Mouse (Mus musculus) cortical plate, adult 2 months (tissue): ENCODE data around the gene Igfbp4.

Experiments
- CTCF ChIP-seq: fragments of 200-500 bp; IDR thresholded peaks from 2 replicates; pipeline ENCODE4 v1.5.1; 2011; ENCODE audit warnings: mild to moderate bottlenecking, control low read depth, low read length; ENCODE audit not compliant: insufficient read depth; ENCODE audit errors: extremely low read depth
- POLR2A ChIP-seq: fragments of 200-500 bp; IDR thresholded peaks from 2 replicates; pipeline ENCODE4 v1.6.1; 2011; ENCODE audit warnings: mild to moderate bottlenecking, low read length, control low read depth; ENCODE audit not compliant: insufficient read depth; ENCODE audit errors: extremely low read depth

- TF ChIP-seq CTCF (no peak), POLR2A (no peak)
These were observed at the start of gene Igfbp4 for GRCm38 (mm10) chr11:99041051-99041729.
